Mouse (Mus musculus) liver, adult 2 months (tissue): ENCODE results near the gene Rxylt1.

ENCODE experiments used
- CTCF ChIP-seq: fragments of 200-500 bp; IDR thresholded peaks from 2 replicates; pipeline ENCODE4 v1.5.1; 2011; ENCODE audit warnings: low read depth, low read length, control low read depth
- POLR2A ChIP-seq: fragments of 200-500 bp; IDR thresholded peaks from 2 replicates; pipeline ENCODE4 v1.6.1; 2011; ENCODE audit warnings: low read length, control low read depth; ENCODE audit not compliant: insufficient read depth; ENCODE audit errors: extremely low read depth

GRCm38 (mm10) chr10:122116636-122117035 lies 19.5 kb upstream of the Rxylt1 start:
- TF ChIP-seq CTCF (no peak), POLR2A (no peak)
